Mouse (Mus musculus) sigmoid colon, adult 10 weeks (tissue): Measurements from ENCODE around the gene Olfr1150-ps1. TPM values are rescaled to one million over a fixed set of nuclear protein-coding genes. Genes with fewer than 3 reads are reported as not detected.

Experiments used
- polyA plus RNA-seq: library from polyadenylated mRNA; stranded (reverse); fragments of 350-450 nt; fragmentation: Illumina TruSeq; extraction: RNeasy Lipid Tissue Mini Kit (QIAGEN cat#74804); gene quantifications from one replicate; pipeline ENCODE4 v1.2.3, GENCODE M21; 2014; ENCODE audit warnings: low read depth, low replicate concordance

Olfr1150-ps1 gene
- not detected for polyA plus RNA-seq

DNA sequence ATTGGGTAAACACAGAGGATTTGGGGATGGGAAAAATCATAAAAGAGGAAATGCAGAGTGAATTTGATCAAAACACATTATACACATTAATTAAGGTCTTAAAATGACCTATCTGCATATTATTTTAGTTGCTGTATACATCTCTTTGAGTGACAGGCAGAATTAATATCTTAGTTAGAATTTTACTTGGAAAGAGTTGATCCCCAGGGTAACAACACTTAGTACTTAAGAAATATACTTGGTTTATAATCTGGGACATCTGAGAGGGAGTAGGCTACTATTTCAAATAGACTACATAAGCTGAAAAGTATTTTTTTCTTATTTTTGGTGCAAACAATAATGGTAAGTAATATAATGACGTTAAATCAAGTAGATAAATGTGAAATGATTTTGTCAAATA, at the start of gene Olfr1150-ps1:
TSS of gene Olfr1150-ps1 (plus strand) at position 301 of the 400 bp plus-strand sequence.

DNA sequence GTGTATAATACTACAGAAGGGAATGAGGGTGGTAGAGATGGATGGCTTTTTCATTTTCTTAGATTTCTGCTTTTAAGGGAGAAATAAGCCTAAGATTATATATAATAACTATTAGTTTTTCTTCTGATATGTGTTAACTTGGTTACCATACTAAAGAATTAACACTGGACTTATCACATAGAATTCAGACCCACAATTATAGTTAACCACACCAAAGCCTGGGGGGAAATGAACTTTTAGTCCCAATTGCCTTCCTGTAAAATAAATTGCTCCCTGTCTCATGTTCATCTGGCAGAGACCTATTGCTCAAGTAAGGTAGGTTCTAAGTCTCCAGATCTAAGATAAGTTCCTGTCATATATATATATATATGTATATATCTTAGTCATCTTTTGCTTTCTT, 43.5 kb upstream of the Olfr1150-ps1 start, which contains the start of gene Olfr1143:
TSS of gene Olfr1143 (plus strand) at position 301 of the 400 bp plus-strand sequence.

DNA sequence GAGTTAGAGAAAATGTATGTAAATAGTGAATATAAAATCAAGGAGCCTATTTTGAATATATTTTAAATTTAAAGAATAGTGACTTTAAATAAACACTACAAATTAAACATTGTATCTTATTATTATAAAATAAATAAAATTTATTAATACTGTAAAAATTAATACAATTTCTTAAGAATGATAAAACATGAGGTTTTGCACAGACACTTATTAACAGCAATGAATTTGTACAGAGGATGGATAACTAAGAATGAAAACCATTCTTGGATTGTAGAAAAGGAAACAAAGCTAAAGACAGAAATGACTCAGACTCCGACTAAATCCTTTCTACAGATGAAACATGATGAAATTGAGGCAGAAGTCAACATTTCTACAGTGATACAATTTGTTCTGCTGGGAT, 34.3 kb upstream of the Olfr1150-ps1 start, which contains the start of gene Olfr1145:
TSS of gene Olfr1145 (plus strand) at position 301 of the 400 bp plus-strand sequence.

DNA sequence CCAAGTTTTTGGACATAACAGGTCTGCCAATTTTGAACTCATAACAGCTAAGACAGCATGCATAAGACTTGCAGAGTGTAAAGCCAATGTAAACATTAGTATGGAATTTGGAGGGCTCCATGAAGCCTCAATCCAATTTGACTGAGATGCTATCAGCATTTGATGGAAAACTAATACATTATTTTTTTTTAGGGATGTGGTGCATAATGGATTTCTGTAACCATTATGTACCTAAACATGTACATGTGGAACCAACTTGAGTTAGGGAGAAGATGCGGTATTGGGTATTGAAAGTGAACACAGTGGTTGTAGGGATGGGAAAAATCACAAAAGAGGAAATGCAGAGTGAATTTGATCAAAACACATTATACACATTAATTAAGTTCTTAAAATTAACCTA, 13.6 kb upstream of the Olfr1150-ps1 start, which contains the start of gene Olfr1148:
TSS of gene Olfr1148 (plus strand) at position 301 of the 400 bp plus-strand sequence.

DNA sequence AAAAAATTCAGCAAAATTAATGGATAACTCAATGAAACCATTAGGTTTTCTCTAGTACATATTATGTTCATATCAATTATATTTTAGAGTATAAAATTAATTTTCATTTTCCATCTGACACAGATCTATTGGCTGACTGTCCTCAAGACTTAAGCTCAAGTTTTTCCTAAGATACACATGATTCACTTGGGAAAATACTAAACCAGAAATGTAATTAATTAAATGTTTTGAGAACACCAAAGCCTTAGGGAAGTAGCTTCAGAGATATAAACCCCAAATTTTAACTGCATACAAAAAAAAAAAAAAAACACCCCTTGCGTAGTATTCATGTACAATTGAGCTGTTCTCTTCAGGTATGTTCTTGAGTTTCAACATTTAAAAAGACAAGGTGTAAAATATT, 11.8 kb downstream of the Olfr1150-ps1 start, which contains the start of gene Olfr1151:
TSS of gene Olfr1151 (plus strand) at position 301 of the 400 bp plus-strand sequence.

DNA sequence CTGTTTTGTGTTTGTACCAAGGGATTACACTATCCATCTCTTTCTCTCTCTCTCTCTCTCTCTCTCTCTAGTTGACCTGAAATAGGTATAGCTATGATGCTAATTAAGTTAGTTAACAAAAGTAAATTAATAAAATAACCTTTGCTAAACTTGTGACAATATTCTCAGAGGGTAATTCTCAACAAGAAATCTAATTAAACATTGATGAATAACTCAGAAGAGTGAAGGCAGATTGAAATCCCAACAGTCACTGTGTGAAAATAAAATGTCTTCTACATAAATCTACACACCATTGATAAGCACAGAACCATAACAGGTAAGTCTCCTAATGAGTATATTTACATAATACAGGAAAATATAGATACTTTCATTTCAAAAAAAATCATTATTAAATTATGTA, 22.4 kb downstream of the Olfr1150-ps1 start, which contains the start of gene Olfr1152:
TSS of gene Olfr1152 (plus strand) at position 301 of the 400 bp plus-strand sequence.

DNA sequence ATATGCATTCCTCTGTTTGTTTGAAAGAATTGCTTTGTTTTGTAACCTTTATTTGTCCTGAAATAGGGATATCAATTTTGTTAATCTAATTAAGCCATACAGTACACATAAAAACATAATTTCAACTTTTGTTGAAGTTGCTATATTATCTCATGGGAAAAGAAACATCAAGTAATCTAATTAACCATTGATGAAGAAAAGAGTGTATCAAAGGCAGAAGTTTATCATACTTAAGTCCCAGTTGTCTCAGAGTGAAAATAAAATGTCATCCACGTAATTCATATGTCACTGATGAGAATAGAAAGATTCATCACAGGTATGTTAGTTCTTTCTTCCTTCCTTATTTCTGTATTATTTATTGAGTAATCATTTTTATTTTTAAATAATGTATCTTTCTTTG, 50.9 kb downstream of the Olfr1150-ps1 start, which contains the start of gene Olfr1153:
TSS of gene Olfr1153 (plus strand) at position 301 of the 400 bp plus-strand sequence.

Other genes with a start within 250 kb of the Olfr1150-ps1 start
- gene Olfr1130, start 237.8 kb upstream of the Olfr1150-ps1 start, polyA plus RNA-seq, result not detected
- not detected for gene Olfr1131, start 216.9 kb upstream of the Olfr1150-ps1 start, polyA plus RNA-seq
- gene Olfr1132, start 206.5 kb upstream of the Olfr1150-ps1 start, polyA plus RNA-seq, result not detected
- not detected for gene Olfr1133, start 196.6 kb upstream of the Olfr1150-ps1 start, polyA plus RNA-seq
- gene Olfr1134, start 185.5 kb upstream of the Olfr1150-ps1 start, polyA plus RNA-seq, result not detected
- not detected for gene Olfr1135, start 170.3 kb upstream of the Olfr1150-ps1 start, polyA plus RNA-seq
- not detected for gene Olfr1136, start 150.0 kb upstream of the Olfr1150-ps1 start, polyA plus RNA-seq
- not detected for gene Olfr1137, start 130.8 kb upstream of the Olfr1150-ps1 start, polyA plus RNA-seq
- gene Olfr1138, start 104.0 kb upstream of the Olfr1150-ps1 start, polyA plus RNA-seq, result not detected
- not detected for gene Olfr1140, start 100.2 kb upstream of the Olfr1150-ps1 start, polyA plus RNA-seq
- gene Olfr1141, start 90.0 kb upstream of the Olfr1150-ps1 start, polyA plus RNA-seq, result not detected
- not detected for gene Olfr152, start 64.5 kb upstream of the Olfr1150-ps1 start, polyA plus RNA-seq
- not detected for gene Olfr1143, start 43.4 kb upstream of the Olfr1150-ps1 start, polyA plus RNA-seq
- gene Olfr1145, start 34.2 kb upstream of the Olfr1150-ps1 start, polyA plus RNA-seq, result not detected
- not detected for gene Olfr1148, start 13.5 kb upstream of the Olfr1150-ps1 start, polyA plus RNA-seq
- not detected for gene Olfr1151, start 11.9 kb downstream of the Olfr1150-ps1 start, polyA plus RNA-seq
- gene Olfr1152, start 22.5 kb downstream of the Olfr1150-ps1 start, polyA plus RNA-seq, result not detected
- gene Olfr1153, start 51.0 kb downstream of the Olfr1150-ps1 start, polyA plus RNA-seq, result not detected
- not detected for gene Olfr1154, start 61.2 kb downstream of the Olfr1150-ps1 start, polyA plus RNA-seq
- gene Olfr1155, start 101.1 kb downstream of the Olfr1150-ps1 start, polyA plus RNA-seq, result not detected
- gene Olfr1156, start 109.1 kb downstream of the Olfr1150-ps1 start, polyA plus RNA-seq, result not detected
- not detected for gene Olfr1157, start 124.3 kb downstream of the Olfr1150-ps1 start, polyA plus RNA-seq
- not detected for gene Olfr74, start 130.7 kb downstream of the Olfr1150-ps1 start, polyA plus RNA-seq
- gene Olfr1158, start 146.1 kb downstream of the Olfr1150-ps1 start, polyA plus RNA-seq, result not detected
- not detected for gene Olfr1160, start 164.3 kb downstream of the Olfr1150-ps1 start, polyA plus RNA-seq
- not detected for gene Olfr1161, start 178.8 kb downstream of the Olfr1150-ps1 start, polyA plus RNA-seq
- gene Olfr73, start 193.7 kb downstream of the Olfr1150-ps1 start, polyA plus RNA-seq, result not detected
- not detected for gene Olfr1162, start 207.1 kb downstream of the Olfr1150-ps1 start, polyA plus RNA-seq
- gene Olfr1163, start 227.8 kb downstream of the Olfr1150-ps1 start, polyA plus RNA-seq, result not detected
- not detected for gene Olfr1164, start 250.0 kb downstream of the Olfr1150-ps1 start, polyA plus RNA-seq